Mouse (Mus musculus): Measurements from ENCODE around the gene Spata7. TPM values are rescaled to one million over a fixed set of nuclear protein-coding genes. Genes with fewer than 3 reads are reported as not detected.

The Spata7 gene
- polyA plus RNA-seq, 1 experiment from 2014 or later: 14.6 TPM

- H3K36me3 ChIP-seq (ENCODE audit: control insufficient read depth, insufficient read depth, low read length): peaks cover 3% of the 10 kb centered on the region; the same call in 1 of the 2 replicates
- H3K4me3 ChIP-seq (ENCODE audit: low read depth, low read length): no peak overlapping the region
- ATAC-seq (replicated peaks; ENCODE audit: insufficient number of reproducible peaks, low FRiP score, low TSS enrichment): no peak
- H3K27ac ChIP-seq (ENCODE audit: low read depth, low read length): no peak overlapping the region
- no peak overlapping the region for H3K9ac ChIP-seq (ENCODE audit: low read depth, low read length)
- H3K9me3 ChIP-seq (replicated peaks; ENCODE audit: control insufficient read depth, low read length): no peaks in the 10 kb centered on the region
- no peak overlapping the region for H3K4me2 ChIP-seq
- H3K4me1 ChIP-seq (ENCODE audit: control insufficient read depth, insufficient read depth, low read length): no peaks in the 10 kb centered on the region
- WGBS (ENCODE audit: insufficient replicate concordance): 88% methylated on average over 10 of the region's 10 CpGs
- H3K27me3 ChIP-seq (ENCODE audit: control insufficient read depth, insufficient read depth, low read length): no peaks in the 10 kb centered on the region
Measured at GRCm38 (mm10) chr12:98703961-98704360, 76.0 kb downstream of the Spata7 start.

DNA sequence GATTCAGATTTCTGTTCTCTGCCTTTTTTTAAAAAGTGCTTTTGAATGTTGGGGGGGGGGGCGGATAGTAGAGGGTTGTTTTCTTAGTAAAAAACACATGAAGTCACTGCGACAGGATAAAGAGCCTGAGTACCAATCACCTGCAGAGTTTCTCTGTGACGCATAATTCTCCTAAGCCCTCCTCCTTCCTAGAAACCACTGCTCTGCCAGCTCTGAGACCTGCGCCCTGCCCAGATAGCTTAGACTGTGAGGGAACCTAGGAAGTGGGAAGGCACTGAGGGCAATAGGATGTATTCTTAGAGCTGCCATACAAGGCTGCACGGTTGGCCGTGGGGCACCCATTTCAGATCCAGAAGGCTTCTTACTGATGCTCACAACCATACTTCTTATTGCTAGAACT, 84.9 kb downstream of the Spata7 start:
- H3K4me2 ChIP-seq: no peak overlapping the region
- ATAC-seq (replicated peaks; ENCODE audit: insufficient number of reproducible peaks, low FRiP score, low TSS enrichment): no peak
- H3K27me3 ChIP-seq (ENCODE audit: control insufficient read depth, insufficient read depth, low read length): no peaks in the 10 kb centered on the region
- no peaks in the 10 kb centered on the region for H3K36me3 ChIP-seq (ENCODE audit: control insufficient read depth, insufficient read depth, low read length)
- no peaks in the 10 kb centered on the region for H3K9me3 ChIP-seq (replicated peaks; ENCODE audit: control insufficient read depth, low read length)
- H3K4me1 ChIP-seq (ENCODE audit: control insufficient read depth, insufficient read depth, low read length): peaks cover 24% of the 10 kb centered on the region
- no peak overlapping the region for H3K9ac ChIP-seq (ENCODE audit: low read depth, low read length)
- 68% methylated on average over 6 of the region's 6 CpGs for WGBS (ENCODE audit: insufficient replicate concordance)
- H3K4me3 ChIP-seq (ENCODE audit: low read depth, low read length): no peak overlapping the region
- H3K27ac ChIP-seq (ENCODE audit: low read depth, low read length): no peak overlapping the region

DNA sequence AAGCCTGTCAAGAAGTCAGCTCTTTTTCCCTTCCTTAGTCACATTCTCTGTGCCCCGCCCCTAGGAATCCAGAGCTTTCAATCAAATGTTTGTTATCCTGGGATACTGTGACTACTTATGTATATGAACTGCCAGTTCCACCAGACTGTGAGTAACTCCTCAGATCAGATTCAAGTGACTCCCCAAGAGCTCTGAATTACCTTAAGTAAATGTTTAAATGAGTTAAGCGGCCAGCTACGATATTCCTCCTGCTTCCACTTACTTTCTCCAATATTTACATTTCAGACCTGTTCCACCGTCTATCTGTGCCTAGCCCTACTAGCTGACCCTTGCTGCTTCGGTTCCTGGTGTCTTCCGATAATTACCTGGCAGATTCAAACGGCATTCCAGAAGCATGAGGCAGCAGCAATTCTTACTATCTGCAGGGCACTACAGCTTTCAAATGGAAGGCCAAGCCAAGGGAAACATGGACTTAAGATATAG, 85.7 kb downstream of the Spata7 start:
- Histone ChIP-seq H3K4me2 (no peak overlapping the region), H3K9me3 (replicated peaks; ENCODE audit: control insufficient read depth, low read length) (no peaks in the 10 kb centered on the region), H3K4me1 (ENCODE audit: control insufficient read depth, insufficient read depth, low read length) (peaks cover 24% of the 10 kb centered on the region), H3K36me3 (ENCODE audit: control insufficient read depth, insufficient read depth, low read length) (no peaks in the 10 kb centered on the region), H3K4me3 (ENCODE audit: low read depth, low read length) (no peak overlapping the region), H3K27ac (ENCODE audit: low read depth, low read length) (no peak overlapping the region), H3K27me3 (ENCODE audit: control insufficient read depth, insufficient read depth, low read length) (no peaks in the 10 kb centered on the region), H3K9ac (ENCODE audit: low read depth, low read length) (no peak overlapping the region)
- WGBS (ENCODE audit: insufficient replicate concordance): 26% methylated on average over 7 of the region's 7 CpGs
- 0 out of 2 replicates have a peak, but pooled peaks have one; percentile 10 for ATAC-seq (replicated peaks; ENCODE audit: insufficient number of reproducible peaks, low FRiP score, low TSS enrichment)

GRCm38 (mm10) chr12:98714757-98715156, 86.8 kb downstream of the Spata7 start:
- peak; percentile 26; the same call in 1 of the 2 replicates for ATAC-seq (replicated peaks; ENCODE audit: insufficient number of reproducible peaks, low FRiP score, low TSS enrichment)
- Histone ChIP-seq H3K27ac (ENCODE audit: low read depth, low read length) (peak overlapping the region; percentile 57), H3K4me1 (ENCODE audit: control insufficient read depth, insufficient read depth, low read length) (peaks cover 24% of the 10 kb centered on the region), H3K4me3 (ENCODE audit: low read depth, low read length) (no peak overlapping the region), H3K4me2 (peak overlapping the region; percentile 34), H3K9ac (ENCODE audit: low read depth, low read length) (0 out of 2 replicates have a peak overlapping the region, but pooled peaks have one; percentile 43), H3K36me3 (ENCODE audit: control insufficient read depth, insufficient read depth, low read length) (no peaks in the 10 kb centered on the region), H3K9me3 (replicated peaks; ENCODE audit: control insufficient read depth, low read length) (no peaks in the 10 kb centered on the region), H3K27me3 (ENCODE audit: control insufficient read depth, insufficient read depth, low read length) (no peaks in the 10 kb centered on the region)
- 17% methylated on average over 11 of the region's 11 CpGs for WGBS (ENCODE audit: insufficient replicate concordance)

- ATAC-seq (replicated peaks; ENCODE audit: insufficient number of reproducible peaks, low FRiP score, low TSS enrichment): no peak
- Histone ChIP-seq H3K9me3 (replicated peaks; ENCODE audit: control insufficient read depth, low read length) (no peaks in the 10 kb centered on the region), H3K27me3 (ENCODE audit: control insufficient read depth, insufficient read depth, low read length) (no peaks in the 10 kb centered on the region), H3K4me2 (no peak overlapping the region), H3K4me3 (ENCODE audit: low read depth, low read length) (no peak overlapping the region), H3K36me3 (ENCODE audit: control insufficient read depth, insufficient read depth, low read length) (no peaks in the 10 kb centered on the region), H3K27ac (ENCODE audit: low read depth, low read length) (no peak overlapping the region), H3K9ac (ENCODE audit: low read depth, low read length) (no peak overlapping the region), H3K4me1 (ENCODE audit: control insufficient read depth, insufficient read depth, low read length) (peaks cover 24% of the 10 kb centered on the region)
- 78% methylated on average over 2 of the region's 2 CpGs for WGBS (ENCODE audit: insufficient replicate concordance)
Measured at GRCm38 (mm10) chr12:98716142-98716541, 88.2 kb downstream of the Spata7 start.

Other genes starting within 250 kb of the Spata7 start
- 0.25 and 0.44 TPM in 2 replicates for gene Kcnk10, start 49.8 kb upstream of the Spata7 start, polyA plus RNA-seq (2014; fragmentation: Nextera tagmentation; extraction: Ambion mirVana)
- gene Ptpn21, start 109.2 kb downstream of the Spata7 start, polyA plus RNA-seq (2014; fragmentation: Nextera tagmentation; extraction: Ambion mirVana): 10.4 and 13.0 TPM in 2 replicates
- gene Zc3h14, start 118.8 kb downstream of the Spata7 start, polyA plus RNA-seq (2014; fragmentation: Nextera tagmentation; extraction: Ambion mirVana): 110 TPM in 2 replicates